Mouse (Mus musculus) heart, adult 2 months (tissue): ENCODE measurements around the gene Usp10. TPM values are rescaled to one million over a fixed set of nuclear protein-coding genes. Genes with fewer than 3 reads are reported as not detected.

Experiments
- DNase-seq, 2 experiments: peaks; one replicate each; pipeline ENCODE4 v3.0.0; 2021
- H3K27ac ChIP-seq: fragments of 200-600 bp; 2 replicates; pipeline ENCODE4 v1.8.1; 2022
- H3K27me3 ChIP-seq: fragments of 200-500 bp; 2 replicates; pipeline ENCODE4 v1.6.1; 2012; ENCODE audit warnings: mild to moderate bottlenecking, low read length, inconsistent platforms, mixed read lengths; ENCODE audit not compliant: control insufficient read depth, insufficient read depth
- H3K36me3 ChIP-seq: fragments of 200-500 bp; 2 replicates; pipeline ENCODE4 v1.6.1; 2012; ENCODE audit warnings: low read length, inconsistent platforms; ENCODE audit not compliant: control insufficient read depth, insufficient read depth
- H3K4me1 ChIP-seq: fragments of 200-500 bp; 2 replicates; pipeline ENCODE4 v1.6.1; 2011; ENCODE audit warnings: low read length; ENCODE audit not compliant: control insufficient read depth, insufficient read depth
- H3K4me3 ChIP-seq: fragments of 200-600 bp; 2 replicates; pipeline ENCODE4 v1.8.1; 2022
- H3K79me2 ChIP-seq: fragments of 200-500 bp; replicated peaks from 2 replicates; pipeline ENCODE4 v1.6.1; 2012; ENCODE audit warnings: mild to moderate bottlenecking, inconsistent platforms, low read length, moderate library complexity, mixed read lengths; ENCODE audit not compliant: control insufficient read depth, insufficient read depth
- H3K9ac ChIP-seq: fragments of 200-500 bp; 2 replicates; pipeline ENCODE4 v1.6.1; 2012; ENCODE audit warnings: low read depth, mild to moderate bottlenecking, control low read depth, inconsistent platforms, low read length, mixed read lengths
- CTCF ChIP-seq: fragments of 200-600 bp; IDR thresholded peaks from 2 replicates; pipeline ENCODE4 v1.8.1; 2022; ENCODE audit warnings: antibody characterized with exemption, mild to moderate bottlenecking, moderate library complexity
- EP300 ChIP-seq: fragments of 200-500 bp; IDR thresholded peaks from 2 replicates; pipeline ENCODE4 v1.6.1; 2011; ENCODE audit warnings: low read depth, low read length, control low read depth; ENCODE audit not compliant: insufficient read depth
- POLR2A ChIP-seq: fragments of 200-500 bp; IDR thresholded peaks from 2 replicates; pipeline ENCODE4 v1.6.1; 2011; ENCODE audit warnings: mild to moderate bottlenecking, low read depth, low read length, control low read depth; ENCODE audit not compliant: insufficient read depth
- WGBS: fragments of 180-500 bp; shearing (Covaris S2); methylation state at CpG from one replicate; pipeline ENCODE4 v1.1.7; 2018; 5-methylcytosine and 5-hydroxymethylcytosine counted together
- intact Hi-C: fragments of 180-260 bp; cut with DNase I; formaldehyde crosslinking; loops from one replicate; pipeline ENCODE4 v1.15.1; 2025
- polyA plus RNA-seq: library from polyadenylated mRNA; depleted of rRNA; stranded (reverse); fragments of >200 nt; gene quantifications from 2 replicates; pipeline ENCODE4 v1.2.3, GENCODE M21; 2012
- total RNA-seq, 2 experiments: library from RNA; stranded (reverse); gene quantifications; 2 replicates each; pipeline ENCODE4 v1.2.3; 2021

Gene Usp10
- total and polyA plus RNA-seq, 3 experiments: 41.9 to 58.6 (median 49.8) TPM

DNA sequence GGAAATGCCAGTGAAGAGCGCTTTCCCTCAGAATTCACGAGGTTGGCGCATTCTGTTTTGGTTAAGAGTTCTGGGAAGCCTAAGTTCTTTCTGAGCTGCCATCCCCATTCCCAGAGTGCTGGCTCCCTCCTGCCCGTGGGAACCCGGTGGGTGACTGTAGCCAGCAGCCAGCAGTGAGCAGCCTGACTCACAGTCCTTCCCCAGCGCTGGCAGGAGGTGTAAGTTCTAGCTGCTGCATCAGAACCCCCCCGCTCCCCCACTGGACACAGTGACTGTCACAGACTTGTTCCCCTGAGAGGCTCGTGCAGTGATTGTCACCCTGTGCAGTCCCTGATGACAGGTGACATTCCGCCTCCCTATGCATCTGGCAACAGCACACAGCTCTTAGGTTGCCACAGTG, 60.0 kb downstream of the Usp10 start:
- no peak for DNase-seq
- Histone ChIP-seq H3K36me3 (no peaks in the 10 kb centered on the region), H3K4me3 (no peak overlapping the region), H3K9ac (no peak overlapping the region), H3K27me3 (no peaks in the 10 kb centered on the region), H3K27ac (no peak overlapping the region), H3K79me2 (no peaks in the 10 kb centered on the region), H3K4me1 (no peaks in the 10 kb centered on the region)
- TF ChIP-seq EP300 (no peak), POLR2A (no peak), CTCF (no peak)
- WGBS: 58% methylated on average over 9 of the region's 9 CpGs
- intact Hi-C loops: no loop called here

DNA sequence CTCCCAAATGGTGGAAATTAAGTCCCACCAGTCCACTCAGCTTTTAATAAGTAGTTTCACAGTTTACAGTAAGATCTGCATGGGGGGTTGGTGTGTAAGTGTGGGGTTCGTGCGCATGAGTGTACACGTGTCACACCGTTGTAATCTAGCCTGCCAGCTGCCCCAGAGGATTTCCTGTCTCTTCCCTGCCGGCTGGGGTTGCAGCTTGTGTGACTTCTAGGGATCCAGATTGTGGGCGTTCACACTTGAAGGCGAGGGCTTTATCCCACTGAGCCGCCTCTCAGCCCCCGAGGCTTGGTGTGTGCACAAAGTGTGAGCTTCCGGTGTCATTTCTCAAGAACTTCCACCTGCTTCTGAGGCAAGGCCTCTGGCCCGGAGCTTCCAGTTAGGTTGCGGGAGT, 62.4 kb downstream of the Usp10 start:
- H3K36me3 ChIP-seq: no peaks in the 10 kb centered on the region
- no peaks in the 10 kb centered on the region for H3K79me2 ChIP-seq
- no peak overlapping the region for H3K4me3 ChIP-seq
- H3K4me1 ChIP-seq: no peaks in the 10 kb centered on the region
- H3K27me3 ChIP-seq: no peaks in the 10 kb centered on the region
- DNase-seq: no peak
- intact Hi-C loops: no loop called here
- H3K9ac ChIP-seq: no peak overlapping the region
- no peak overlapping the region for H3K27ac ChIP-seq
- WGBS: 32% methylated on average over 12 of the region's 12 CpGs
- TF ChIP-seq EP300: no peak
- TF ChIP-seq CTCF: no peak
- TF ChIP-seq POLR2A: no peak

DNA sequence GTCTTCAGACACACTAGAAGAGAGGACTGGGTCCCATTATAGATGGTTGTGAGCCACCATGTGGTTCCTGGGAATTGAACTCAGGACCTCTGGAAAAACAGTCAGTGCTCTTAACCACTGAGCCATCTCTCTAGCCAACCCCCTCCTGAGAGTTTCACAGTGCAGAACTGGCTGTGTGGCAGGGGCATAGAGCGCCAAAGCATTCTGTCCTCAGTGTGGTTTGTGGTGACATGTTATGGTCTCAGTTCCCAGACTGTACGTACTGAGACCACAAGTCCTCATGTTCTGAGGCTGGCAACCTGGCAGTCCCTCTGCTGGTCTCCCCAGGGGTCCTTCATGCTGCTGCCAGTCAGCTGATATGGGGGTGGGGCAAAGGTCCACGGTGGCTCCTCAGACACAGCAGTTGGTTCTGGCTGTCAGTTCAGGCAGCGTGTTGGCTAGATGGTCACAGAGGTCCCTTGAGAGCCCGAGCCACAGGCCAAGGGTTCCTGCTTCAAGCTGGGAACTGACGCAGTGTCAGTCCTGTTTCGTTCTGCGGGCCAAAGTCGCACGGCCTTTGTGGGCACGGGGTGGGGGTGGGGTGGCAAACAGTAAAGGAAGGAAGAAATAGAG, 68.7 kb downstream of the Usp10 start:
- no peaks in the 10 kb centered on the region for H3K36me3 ChIP-seq
- DNase-seq: no peak
- intact Hi-C loops: no loop called here
- no peak overlapping the region for H3K27ac ChIP-seq
- 65% methylated on average over 11 of the region's 11 CpGs for WGBS
- H3K9ac ChIP-seq: no peak overlapping the region
- no peak overlapping the region for H3K4me3 ChIP-seq
- no peaks in the 10 kb centered on the region for H3K79me2 ChIP-seq
- H3K27me3 ChIP-seq: no peaks in the 10 kb centered on the region
- H3K4me1 ChIP-seq: no peaks in the 10 kb centered on the region
- TF ChIP-seq CTCF (no peak), POLR2A (no peak), EP300 (no peak)

DNA sequence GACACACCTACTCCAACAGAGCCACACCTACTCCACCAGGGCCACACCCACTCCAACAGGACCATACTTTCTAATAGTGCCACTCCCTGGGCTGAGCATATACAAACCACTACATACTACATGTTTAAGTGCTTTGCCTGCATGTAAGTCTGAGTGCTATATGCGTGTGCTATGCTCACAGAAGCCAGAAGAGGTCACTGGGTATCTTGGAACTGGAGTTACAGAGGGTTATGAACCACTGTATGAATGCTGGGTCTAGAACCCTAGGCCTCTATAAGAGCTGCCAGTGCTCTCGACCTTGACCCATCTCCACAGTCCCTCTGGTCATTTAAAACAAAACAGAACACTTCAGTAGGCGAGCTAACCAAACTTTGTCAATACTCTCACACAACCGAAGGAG, 71.1 kb downstream of the Usp10 start:
- DNase-seq: no peak
- intact Hi-C loops: no loop called here
- Histone ChIP-seq H3K27ac (no peak overlapping the region), H3K4me1 (no peaks in the 10 kb centered on the region), H3K27me3 (no peaks in the 10 kb centered on the region), H3K4me3 (no peak overlapping the region), H3K9ac (no peak overlapping the region), H3K79me2 (no peaks in the 10 kb centered on the region), H3K36me3 (no peaks in the 10 kb centered on the region)
- 79% methylated on average over 4 of the region's 4 CpGs for WGBS
- TF ChIP-seq CTCF: peak; percentile 46
- TF ChIP-seq EP300: no peak
- no peak for TF ChIP-seq POLR2A

DNA sequence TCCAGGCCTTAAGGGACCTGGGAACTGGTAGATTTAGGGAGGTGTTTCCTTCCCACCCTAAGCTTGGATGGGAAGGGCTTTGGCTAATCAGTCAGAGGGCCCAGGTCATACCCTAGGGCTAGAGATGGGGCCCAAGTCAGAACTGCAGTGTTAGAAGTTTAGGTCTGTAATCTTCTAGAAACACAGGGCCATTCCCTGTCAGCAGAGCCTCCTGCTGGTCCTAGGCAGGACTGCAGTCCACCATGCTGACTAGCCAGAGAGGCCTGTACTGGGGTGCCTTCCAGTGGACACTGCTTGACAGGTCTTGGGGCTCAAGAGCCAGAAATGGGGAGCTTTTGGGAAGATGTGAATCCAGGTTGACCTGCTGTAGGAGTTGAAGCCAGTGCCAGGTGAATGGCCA, 73.9 kb downstream of the Usp10 start:
- Histone ChIP-seq H3K27ac (no peak overlapping the region), H3K4me3 (no peak overlapping the region), H3K27me3 (no peaks in the 10 kb centered on the region), H3K79me2 (no peaks in the 10 kb centered on the region), H3K4me1 (peaks cover 4% of the 10 kb centered on the region; the same call in 1 of the 2 replicates), H3K36me3 (no peaks in the 10 kb centered on the region), H3K9ac (no peak overlapping the region)
- peak; percentile 66 for TF ChIP-seq CTCF
- no peak for TF ChIP-seq POLR2A
- intact Hi-C loops: no loop called here
- DNase-seq: no peak

DNA sequence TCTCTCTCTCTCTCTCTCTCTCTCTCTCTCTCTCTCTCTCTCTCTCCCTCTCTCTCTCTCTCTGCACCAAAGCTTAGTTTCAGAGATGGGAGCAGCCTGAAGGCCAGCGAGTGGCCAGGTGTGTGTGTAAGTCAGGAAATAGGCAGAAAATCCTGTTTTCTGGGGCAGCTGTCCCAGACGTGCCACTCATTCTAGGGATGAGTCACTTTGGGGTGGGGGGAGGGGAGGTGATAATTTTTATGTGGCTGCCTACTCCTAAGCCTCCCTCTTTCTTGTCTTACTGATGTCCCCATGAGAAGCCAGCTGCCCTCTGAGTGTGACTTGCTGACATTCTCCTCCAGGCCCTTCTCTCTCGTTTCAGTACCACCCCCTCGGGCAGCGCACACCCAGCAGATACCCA, 76.0 kb downstream of the Usp10 start:
- no peak overlapping the region for H3K4me3 ChIP-seq
- no peak overlapping the region for H3K9ac ChIP-seq
- intact Hi-C loops: no loop called here
- WGBS: 71% methylated on average over 5 of the region's 5 CpGs
- H3K27ac ChIP-seq: no peak overlapping the region
- H3K4me1 ChIP-seq: peaks cover 4% of the 10 kb centered on the region; the same call in 1 of the 2 replicates
- H3K27me3 ChIP-seq: no peaks in the 10 kb centered on the region; the same call in 1 of the 2 replicates
- TF ChIP-seq POLR2A (no peak), CTCF (no peak), EP300 (no peak)
- H3K36me3 ChIP-seq: no peaks in the 10 kb centered on the region
- no peaks in the 10 kb centered on the region for H3K79me2 ChIP-seq
- no peak for DNase-seq

DNA sequence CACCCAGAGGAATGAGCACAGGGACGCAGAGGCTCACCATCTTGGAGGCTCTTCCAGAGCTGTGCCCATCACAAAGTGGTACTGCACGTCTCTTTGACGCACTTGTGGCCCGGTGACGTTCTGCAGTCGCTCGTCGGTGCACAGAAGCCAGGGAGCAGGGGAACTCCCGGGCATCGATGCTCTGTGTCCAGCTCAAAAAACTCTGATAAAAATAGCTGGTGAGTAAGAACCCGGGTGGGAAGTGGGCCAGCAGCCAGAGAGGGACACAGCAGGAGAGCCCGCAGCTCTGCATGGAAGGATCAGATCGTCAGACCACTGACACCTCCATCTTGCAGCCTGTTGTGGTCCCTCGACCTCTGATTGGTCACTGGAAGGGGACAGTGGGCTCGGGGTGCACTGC, 77.9 kb downstream of the Usp10 start:
- 13% methylated on average over 15 of the region's 15 CpGs for WGBS
- Histone ChIP-seq H3K27ac (no peak overlapping the region), H3K9ac (no peak overlapping the region), H3K36me3 (no peaks in the 10 kb centered on the region), H3K4me1 (peaks cover 4% of the 10 kb centered on the region; the same call in 1 of the 2 replicates), H3K27me3 (peaks cover 3% of the 10 kb centered on the region; the same call in 1 of the 2 replicates), H3K4me3 (no peak overlapping the region), H3K79me2 (no peaks in the 10 kb centered on the region)
- DNase-seq: peak in 1 of 2 experiments; percentile 53
- intact Hi-C loops: no loop called here
- no peak for TF ChIP-seq EP300
- TF ChIP-seq CTCF: no peak
- no peak for TF ChIP-seq POLR2A
